Mouse (Mus musculus) CH12.LX (cell line): ENCODE data around the gene Tgfb2.

ENCODE experiments used
- CTCF ChIP-seq, 2 experiments: IDR thresholded peaks in 1 of 2; conservative IDR thresholded peaks in 1 of 2; 2 replicates each; pipeline ENCODE4 v1.5.1; 2011 to 2012; ENCODE audit warnings: low read depth in 2 of 2, low read length in 2 of 2, improper control_type of control experiment in 1 of 2, inconsistent platforms in 1 of 2, mild to moderate bottlenecking in 1 of 2, moderate library complexity in 1 of 2
- EP300 ChIP-seq: IDR thresholded peaks from 2 replicates; pipeline ENCODE4 v1.6.1; 2011; ENCODE audit warnings: low read length, improper control_type of control experiment
- ETS1 ChIP-seq: conservative IDR thresholded peaks from 2 replicates; pipeline ENCODE4 v1.6.1; 2012; ENCODE audit warnings: low read depth, mild to moderate bottlenecking, inconsistent platforms, low read length, improper control_type of control experiment, moderate library complexity
- MAX ChIP-seq: IDR thresholded peaks from 2 replicates; pipeline ENCODE4 v1.6.1; 2011; ENCODE audit warnings: low read length, improper control_type of control experiment
- NELFE ChIP-seq: IDR thresholded peaks from 2 replicates; pipeline ENCODE4 v1.6.1; 2011; ENCODE audit warnings: low read depth, low read length, improper control_type of control experiment
- POLR2A ChIP-seq: IDR thresholded peaks from 2 replicates; pipeline ENCODE4 v1.6.1; 2011; ENCODE audit warnings: low read depth, mild to moderate bottlenecking, improper control_type of control experiment, low read length
- POLR2AphosphoS2 ChIP-seq: IDR thresholded peaks from 2 replicates; pipeline ENCODE4 v1.6.1; 2011; ENCODE audit warnings: low read depth, low read length, improper control_type of control experiment
- RCOR1 ChIP-seq: conservative IDR thresholded peaks from 2 replicates; pipeline ENCODE4 v1.6.1; 2012; ENCODE audit warnings: low read depth, mild to moderate bottlenecking, inconsistent platforms, low read length, improper control_type of control experiment
- ZC3H11A ChIP-seq: IDR thresholded peaks from 2 replicates; pipeline ENCODE4 v1.6.1; 2012; ENCODE audit warnings: low read depth, mild to moderate bottlenecking, inconsistent platforms, low read length, improper control_type of control experiment
- ZNF384 ChIP-seq: IDR thresholded peaks from 2 replicates; pipeline ENCODE4 v1.6.1; 2012; ENCODE audit warnings: low read depth, low read length, improper control_type of control experiment, inconsistent platforms

- TF ChIP-seq POLR2AphosphoS2: no peak
- TF ChIP-seq POLR2A: no peak
- TF ChIP-seq CTCF (conservative IDR thresholded peaks at IDR 0.05 in 1 of 2, IDR thresholded peaks at IDR 0.05 in 1 of 2; ENCODE audit: low read depth in 2 of 2, low read length in 2 of 2): no peak
- no peak for TF ChIP-seq ZNF384
- TF ChIP-seq MAX: no peak
- TF ChIP-seq ZC3H11A: no peak
- TF ChIP-seq RCOR1: no peak
- no peak for TF ChIP-seq EP300
- no peak for TF ChIP-seq NELFE
- TF ChIP-seq ETS1: no peak
These were observed 95.3 kb downstream of the Tgfb2 start for GRCm38 (mm10) chr1:186610481-186610880.
